Mouse (Mus musculus) stomach, postnatal 0 days (tissue): ENCODE results near the gene Ttc7.

Source experiments
- CTCF ChIP-seq: IDR thresholded peaks from 2 replicates; pipeline ENCODE4 v1.5.1; 2016; ENCODE audit warnings: antibody characterized with exemption, low read depth, mild to moderate bottlenecking, moderate library complexity
- EP300 ChIP-seq: optimal IDR thresholded peaks from 2 replicates; pipeline ENCODE3; 2016; ENCODE audit warnings: antibody characterized with exemption

DNA sequence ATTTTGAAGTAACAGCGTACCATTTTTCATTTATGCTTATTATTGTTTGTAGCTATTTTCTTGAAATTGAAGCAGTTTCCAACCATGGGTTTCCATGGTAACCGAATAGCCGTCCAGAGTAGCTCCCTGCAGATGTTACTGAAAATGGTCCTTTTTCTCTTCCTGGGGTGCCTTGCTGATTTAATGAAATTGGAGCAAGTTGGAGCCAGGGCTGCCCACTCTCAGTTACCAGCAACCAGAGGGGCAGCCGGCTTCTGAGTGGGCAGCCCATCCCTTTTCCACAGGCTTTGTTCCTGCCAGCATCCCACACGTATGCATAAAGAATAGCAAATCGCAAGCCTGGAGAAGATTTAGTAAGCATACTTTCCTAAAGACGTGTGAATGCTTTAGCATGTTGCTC lies 89.5 kb downstream of the Ttc7 start:
- TF ChIP-seq CTCF = no peak
- no peak for TF ChIP-seq EP300
